Mouse (Mus musculus) right cerebral cortex, adult 2 months (tissue): Measurements from ENCODE around the gene Fkbp4.

Experiments
- DNase-seq, 2 experiments: peaks; one replicate each; pipeline ENCODE4 v3.0.0; 2021 to 2022; ENCODE audit warnings: low spot score in 2 of 2

The Fkbp4 gene

GRCm38 (mm10) chr6:128438317-128438870 lies at the start of gene Fkbp4:
Fkbp4 (minus strand) TSS chr6:128438677.
- DNase-seq = peak; percentile 89 to 91

- DNase-seq = no peak
These were observed 49.3 kb upstream of the Fkbp4 start for GRCm38 (mm10) chr6:128487736-128488135.

- peak; percentile 97 to 98 for DNase-seq
These were observed 41.3 kb upstream of the Fkbp4 start for GRCm38 (mm10) chr6:128479463-128480454.

GRCm38 (mm10) chr6:128477495-128477894 lies 39.0 kb upstream of the Fkbp4 start:
- DNase-seq = no peak

- DNase-seq = no peak
These were observed 35.6 kb upstream of the Fkbp4 start for GRCm38 (mm10) chr6:128474112-128474511.

GRCm38 (mm10) chr6:128469451-128469850 lies 31.0 kb upstream of the Fkbp4 start:
- DNase-seq = no peak

- no peak for DNase-seq
These were observed 28.8 kb upstream of the Fkbp4 start for GRCm38 (mm10) chr6:128467298-128467697.

GRCm38 (mm10) chr6:128466563-128466962 lies 28.1 kb upstream of the Fkbp4 start:
- DNase-seq = no peak

DNA sequence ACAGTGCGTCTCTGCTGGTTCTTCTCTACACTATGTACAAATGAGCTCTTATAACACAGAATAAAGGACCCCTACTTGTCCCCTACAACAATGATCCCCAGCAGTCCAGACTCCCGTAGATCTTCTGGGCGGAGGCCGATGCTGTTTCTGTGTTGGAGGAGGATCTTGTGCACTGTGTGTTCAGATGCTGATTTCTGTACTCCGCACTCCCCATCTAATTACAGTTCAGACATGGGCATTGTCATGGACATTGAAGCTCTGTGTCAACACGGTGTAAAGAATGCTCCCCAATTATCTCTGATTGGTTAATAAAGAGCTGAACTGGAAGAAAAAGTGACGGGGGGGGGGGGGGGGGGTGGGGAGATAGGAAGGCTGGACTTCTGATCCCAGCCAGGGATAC lies 27.6 kb upstream of the Fkbp4 start:
- no peak for DNase-seq

- no peak for DNase-seq
These were observed 26.5 kb upstream of the Fkbp4 start for GRCm38 (mm10) chr6:128464996-128465395.

- DNase-seq = no peak
These were observed 23.1 kb upstream of the Fkbp4 start for GRCm38 (mm10) chr6:128461606-128462005.

DNA sequence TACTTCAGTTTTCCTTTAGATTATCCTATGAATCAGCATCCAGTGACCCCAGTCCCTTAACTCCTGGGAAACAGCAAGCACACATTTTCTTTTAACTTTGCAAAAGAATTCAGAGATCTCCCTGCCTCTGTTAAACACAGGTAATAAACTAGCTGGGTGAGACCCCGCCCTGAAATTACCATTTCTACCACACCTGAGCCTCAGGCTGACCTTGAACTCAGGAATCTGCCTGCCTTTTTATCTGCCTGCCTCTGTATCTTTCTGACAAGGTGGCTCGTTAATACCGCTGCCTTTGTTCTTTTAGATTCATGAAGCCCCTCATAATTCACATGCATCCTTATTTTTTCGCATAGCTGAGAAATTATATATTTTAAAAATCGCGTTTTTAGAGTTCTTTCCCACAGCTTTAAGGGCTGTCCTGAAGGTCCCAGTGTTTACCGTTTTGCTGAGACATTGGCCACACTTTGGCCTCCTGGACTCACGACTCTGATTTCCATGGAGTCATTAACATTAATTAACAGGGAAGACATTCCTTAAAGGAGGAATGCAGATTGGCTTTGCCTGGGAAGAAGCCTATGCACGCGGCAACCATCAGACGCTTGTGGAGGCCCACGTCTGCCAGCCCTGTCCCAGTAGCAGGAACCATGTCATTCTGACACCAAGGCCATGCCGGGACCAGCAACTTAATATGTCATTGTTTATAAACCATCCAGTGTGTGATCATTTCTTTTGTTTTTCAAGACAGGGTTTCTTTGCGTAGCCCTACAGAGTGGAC lies 22.4 kb upstream of the Fkbp4 start:
- no peak for DNase-seq

- DNase-seq = no peak
These were observed 21.8 kb upstream of the Fkbp4 start for GRCm38 (mm10) chr6:128460321-128460720.

DNA sequence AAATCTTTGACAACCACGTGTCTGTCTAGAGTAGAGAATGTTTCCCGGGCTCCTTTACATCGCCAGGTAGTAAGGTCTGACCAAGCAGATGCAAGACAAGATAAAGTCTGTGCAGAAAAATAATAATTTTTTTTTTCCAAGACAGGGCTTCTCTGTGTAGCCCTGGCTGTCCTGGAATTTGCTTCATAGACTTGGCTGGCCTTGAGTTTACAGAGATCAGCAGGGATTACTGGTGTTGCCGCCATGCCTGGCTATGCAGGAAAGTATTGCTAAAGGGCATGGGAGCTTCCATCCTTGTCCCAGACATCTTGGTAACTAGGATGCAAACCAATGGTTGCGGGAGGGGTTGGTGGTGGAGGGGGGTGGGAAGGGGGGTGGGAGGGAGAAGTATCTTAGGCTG lies 18.7 kb upstream of the Fkbp4 start:
- no peak for DNase-seq

GRCm38 (mm10) chr6:128455835-128456605 lies 17.5 kb upstream of the Fkbp4 start:
- DNase-seq = peak; percentile 32 to 49

DNA sequence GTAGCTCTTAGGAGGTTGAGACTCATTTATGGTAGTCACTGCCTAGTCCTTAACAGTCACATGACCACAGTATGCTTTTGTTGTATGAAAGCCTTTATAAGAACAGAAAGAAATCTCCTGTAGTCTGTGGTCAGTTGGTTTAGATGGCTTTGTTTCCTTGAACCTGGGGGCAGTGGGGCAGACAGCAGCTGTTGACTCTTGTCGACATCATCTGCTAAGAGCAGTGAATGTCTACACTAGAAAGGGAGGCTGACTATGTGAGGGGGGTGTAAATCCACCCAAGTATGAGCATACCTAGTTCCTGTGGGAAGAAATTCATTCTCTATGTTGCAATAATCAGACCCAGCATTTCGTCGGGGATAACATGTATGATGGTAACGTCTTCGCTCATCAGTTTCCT lies 8.6 kb upstream of the Fkbp4 start:
- no peak for DNase-seq

DNA sequence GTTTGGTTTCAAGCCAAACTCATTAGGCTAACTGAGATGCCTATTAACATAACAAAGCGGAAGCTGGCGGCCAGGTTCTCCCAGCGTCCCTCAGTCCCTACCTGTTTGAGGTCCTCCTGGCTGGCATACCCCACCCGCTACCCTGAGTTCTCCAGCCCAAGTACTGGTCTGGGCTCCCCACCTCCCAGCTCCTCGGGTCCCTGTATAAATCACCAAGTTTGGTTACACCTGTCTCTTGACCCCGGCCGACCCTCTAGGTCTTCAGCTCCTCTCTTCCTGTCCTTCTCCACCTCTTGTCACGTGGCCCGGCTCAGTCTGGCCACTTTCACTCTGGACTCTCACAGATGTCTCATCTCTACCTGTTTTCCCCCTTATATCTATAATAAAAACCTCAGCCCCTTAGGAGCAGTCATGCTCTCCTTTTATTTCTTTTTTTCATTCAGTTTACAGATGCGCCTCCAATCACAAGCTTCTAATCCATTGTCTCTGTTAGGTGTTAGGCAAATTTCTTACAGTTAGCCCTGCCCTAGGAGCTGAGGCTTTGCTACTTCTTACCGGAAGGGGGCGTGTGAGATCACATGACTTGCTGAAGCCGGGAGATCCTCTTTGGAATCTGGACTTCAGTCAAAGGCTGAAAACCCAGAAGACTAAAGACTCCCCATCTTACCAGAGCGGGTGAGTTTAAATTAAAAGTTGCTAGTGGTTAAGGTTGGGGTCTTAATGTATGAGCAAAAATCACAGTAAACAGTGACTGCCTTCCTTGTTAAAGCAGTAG lies 7.5 kb upstream of the Fkbp4 start:
- peak; percentile 55 to 56 for DNase-seq

DNA sequence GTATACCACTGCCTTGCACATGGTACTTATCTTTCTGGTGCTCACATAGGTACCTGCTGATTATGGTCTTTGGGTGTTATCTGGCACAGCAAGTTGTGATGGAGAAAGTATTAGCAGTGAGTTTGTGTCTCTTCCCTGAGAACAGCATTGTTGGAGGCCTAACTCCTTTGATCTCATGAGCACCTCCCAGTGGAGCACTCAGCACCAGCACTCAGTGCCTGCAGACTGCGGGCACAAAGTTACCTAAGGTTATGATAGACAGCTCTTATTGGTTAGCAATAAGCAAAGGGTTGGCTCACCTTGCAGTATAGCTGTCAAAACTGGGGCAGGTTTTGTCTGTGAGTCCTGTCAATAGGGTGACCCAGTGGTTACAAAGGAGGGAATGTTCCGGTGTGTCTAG lies 1.8 kb upstream of the Fkbp4 start:
- no peak for DNase-seq

GRCm38 (mm10) chr6:128438871-128439341 lies 429 bp upstream of the Fkbp4 start:
- no peak for DNase-seq

DNA sequence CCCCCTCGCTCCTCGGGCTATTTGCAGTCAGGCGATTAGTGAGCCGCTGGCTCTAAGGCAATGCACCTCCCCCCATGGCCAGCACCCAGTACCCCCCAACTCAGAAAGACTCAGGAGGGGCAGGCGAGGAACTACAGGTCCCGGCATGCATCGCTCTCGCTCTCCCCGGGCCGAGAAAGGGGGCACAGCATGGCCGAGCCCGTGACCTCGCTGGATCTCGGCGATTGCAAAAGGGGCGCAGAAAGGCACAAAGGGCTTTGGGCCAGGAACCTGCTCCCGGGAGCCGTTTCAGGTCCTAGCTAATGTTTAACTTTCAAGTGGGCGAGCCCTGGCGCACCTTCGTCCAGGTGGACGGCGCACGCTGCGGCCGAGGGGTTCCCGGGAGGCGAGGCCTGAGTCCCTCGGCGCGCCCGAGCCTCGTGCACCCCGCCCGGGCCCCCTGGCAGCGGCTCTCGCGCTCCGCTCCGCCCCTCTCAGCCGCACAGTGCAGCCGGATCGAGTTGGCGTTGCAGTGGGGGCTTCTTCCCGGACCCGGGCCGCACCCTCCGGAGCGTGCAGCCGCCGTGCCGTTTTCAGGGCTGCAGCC lies 653 bp downstream of the Fkbp4 start:
- peak; percentile 47 to 59 for DNase-seq
